Mouse (Mus musculus) myocyte (in vitro differentiated cells): ENCODE measurements at regions not wholly inside any gene's neighbourhood (a gene's known extent, or its start where the extent isn't known, plus 50 kb on each side); places are given as distances from the start of the nearest gene placed in this dataset.

Source experiments
- CEBPB ChIP-seq: IDR thresholded peaks from 2 replicates; pipeline ENCODE4 v1.6.1; 2011; ENCODE audit warnings: mild to moderate bottlenecking, moderate library complexity; ENCODE audit not compliant: poor library complexity, insufficient read depth, severe bottlenecking
- E2F4 ChIP-seq: IDR thresholded peaks from one replicate; pipeline ENCODE4 v1.6.1; 2011; ENCODE audit warnings: mild to moderate bottlenecking, control low read depth, moderate library complexity; ENCODE audit not compliant: insufficient read depth
- MAX ChIP-seq: IDR thresholded peaks from one replicate; pipeline ENCODE4 v1.6.1; 2011; ENCODE audit warnings: low read depth, mild to moderate bottlenecking, control low read depth
- MYOD1 ChIP-seq, 3 experiments: IDR thresholded peaks; one replicate each; pipeline ENCODE4 v1.6.1; 2011; ENCODE audit warnings: control low read depth in 2 of 3, low read depth in 2 of 3, mild to moderate bottlenecking in 2 of 3, moderate library complexity in 1 of 3; ENCODE audit not compliant: insufficient read length in 2 of 3, control insufficient read depth in 1 of 3
- MYOG ChIP-seq, 3 experiments: IDR thresholded peaks; one replicate each; pipeline ENCODE4 v1.6.1; 2011; ENCODE audit warnings: control low read depth in 2 of 3, low read depth in 2 of 3, mild to moderate bottlenecking in 2 of 3; ENCODE audit not compliant: insufficient read length in 2 of 3, control insufficient read depth in 1 of 3, insufficient read depth in 1 of 3
- POLR2A ChIP-seq: IDR thresholded peaks from one replicate; pipeline ENCODE4 v1.6.1; 2011; ENCODE audit warnings: low read depth, mild to moderate bottlenecking, control low read depth, moderate library complexity; ENCODE audit not compliant: insufficient read length
- REST ChIP-seq: IDR thresholded peaks from one replicate; pipeline ENCODE4 v1.6.1; 2011; ENCODE audit warnings: mild to moderate bottlenecking, control low read depth, moderate library complexity; ENCODE audit not compliant: insufficient read depth, insufficient read length
- SRF ChIP-seq: IDR thresholded peaks from one replicate; pipeline ENCODE4 v1.6.1; 2011; ENCODE audit warnings: low read depth; ENCODE audit not compliant: control insufficient read depth, insufficient read length
- TCF12 ChIP-seq: IDR thresholded peaks from one replicate; pipeline ENCODE4 v1.6.1; 2011; ENCODE audit warnings: mild to moderate bottlenecking, control low read depth; ENCODE audit not compliant: poor library complexity, insufficient read depth, severe bottlenecking
- USF1 ChIP-seq: IDR thresholded peaks from one replicate; pipeline ENCODE4 v1.6.1; 2011; ENCODE audit warnings: low read depth, mild to moderate bottlenecking, control low read depth, moderate library complexity

DNA sequence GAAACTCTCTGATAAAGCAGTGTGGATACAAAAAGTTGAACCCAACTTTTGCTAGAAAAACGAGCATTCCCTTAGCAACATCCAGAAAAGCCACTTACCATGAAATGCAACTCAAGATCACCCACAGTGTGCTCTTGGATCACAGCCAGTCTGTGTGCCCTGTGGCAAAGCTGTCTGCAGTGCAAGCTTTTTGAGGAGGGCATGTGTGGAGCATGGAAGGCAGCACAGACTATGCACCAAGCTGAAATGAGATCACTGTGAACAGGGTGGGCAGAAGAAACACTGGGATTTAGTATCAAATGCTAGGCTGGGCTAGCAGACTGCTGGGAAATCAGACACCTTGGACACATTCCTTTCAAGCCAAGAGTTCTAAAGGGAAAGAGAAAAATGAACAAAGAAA lies 162.4 kb downstream of the Sim1 start:
- TF ChIP-seq POLR2A = no peak
- TF ChIP-seq CEBPB = no peak
- no peak for TF ChIP-seq MYOG (IDR thresholded peaks at IDR 0.05; ENCODE audit: control insufficient read depth in 1 of 3, insufficient read depth in 1 of 3, insufficient read length in 2 of 3, low read depth in 2 of 3)
- TF ChIP-seq MAX = no peak
- TF ChIP-seq TCF12 = no peak
- no peak for TF ChIP-seq MYOD1 (IDR thresholded peaks at IDR 0.05; ENCODE audit: control insufficient read depth in 1 of 3, insufficient read length in 2 of 3, low read depth in 2 of 3)
- no peak for TF ChIP-seq USF1
- no peak for TF ChIP-seq E2F4
- no peak for TF ChIP-seq SRF
- no peak for TF ChIP-seq REST
